Mouse (Mus musculus) heart, embryonic 14.5 days (tissue): Measurements from ENCODE around the gene Fcgr4. TPM values are rescaled to one million over a fixed set of nuclear protein-coding genes. Genes with fewer than 3 reads are reported as not detected.

Experiments used
- ATAC-seq: fragments of 200-750 bp; cut with Nextera tagmentation; 2 replicates; pipeline ENCODE4 v1.8.0; 2017; ENCODE audit warnings: low read depth, moderate TSS enrichment; ENCODE audit not compliant: insufficient number of reproducible peaks, insufficient read depth, low FRiP score
- H3K27ac ChIP-seq, 2 experiments: fragments of 200-500 bp in 1 of 2; fragments of 300-500 bp in 1 of 2; sonication (generic) in 1 of 2; replicated peaks in 1 of 2; 2 replicates each; pipeline ENCODE4 v1.5.1; 2012 to 2014; ENCODE audit warnings: low read depth in 2 of 2, low read length in 2 of 2, control low read depth in 1 of 2, mild to moderate bottlenecking in 1 of 2, mixed read lengths in 1 of 2; ENCODE audit not compliant: control insufficient read depth in 1 of 2, insufficient read depth in 1 of 2
- H3K27me3 ChIP-seq: fragments of 300-500 bp; sonication (generic); 2 replicates; pipeline ENCODE4 v1.6.1; 2014; ENCODE audit warnings: mild to moderate bottlenecking, low read length, control low read depth; ENCODE audit not compliant: control insufficient read depth, insufficient read depth
- H3K36me3 ChIP-seq: fragments of 300-500 bp; sonication (generic); 2 replicates; pipeline ENCODE4 v1.6.1; 2014; ENCODE audit warnings: mild to moderate bottlenecking, control low read depth, low read length, mixed read lengths; ENCODE audit not compliant: control insufficient read depth, insufficient read depth
- H3K4me1 ChIP-seq, 2 experiments: fragments of 200-500 bp in 1 of 2; fragments of 300-500 bp in 1 of 2; sonication (generic) in 1 of 2; 2 replicates each; pipeline ENCODE4 v1.6.1; 2012 to 2014; ENCODE audit warnings: low read length in 2 of 2, control low read depth in 1 of 2, mixed read lengths in 1 of 2; ENCODE audit not compliant: control insufficient read depth in 2 of 2, insufficient read depth in 2 of 2
- H3K4me2 ChIP-seq: fragments of 300-500 bp; sonication (generic); 2 replicates; pipeline ENCODE4 v1.6.1; 2014; ENCODE audit warnings: mild to moderate bottlenecking, low read length
- H3K4me3 ChIP-seq, 2 experiments: fragments of 200-500 bp in 1 of 2; fragments of 300-500 bp in 1 of 2; sonication (generic) in 1 of 2; 2 replicates each; pipeline ENCODE4 v1.5.1; 2012 to 2014; ENCODE audit warnings: low read length in 2 of 2, mild to moderate bottlenecking in 2 of 2, control low read depth in 1 of 2, low read depth in 1 of 2, moderate library complexity in 1 of 2; ENCODE audit not compliant: control insufficient read depth in 1 of 2, insufficient read depth in 1 of 2
- H3K9ac ChIP-seq: fragments of 300-500 bp; sonication (generic); 2 replicates; pipeline ENCODE4 v1.6.1; 2014; ENCODE audit warnings: mild to moderate bottlenecking, low read length
- H3K9me3 ChIP-seq: fragments of 300-500 bp; sonication (generic); 2 replicates; pipeline ENCODE4 v1.6.1; 2016; ENCODE audit warnings: low read length, control low read depth; ENCODE audit not compliant: control insufficient read depth
- WGBS: fragments of 180-500 bp; shearing (Covaris S2); extraction: QIAGEN DNeasy Blood & Tissue Kit; methylation state at CpG from one replicate; pipeline ENCODE4 v1.1.7; 2014; 5-methylcytosine and 5-hydroxymethylcytosine counted together
- polyA plus RNA-seq: library from polyadenylated mRNA; unstranded; fragments of >200 nt; fragmentation: Nextera tagmentation; extraction: Ambion mirVana; gene quantifications from 2 replicates; pipeline ENCODE4 v1.2.1, GENCODE M21; 2014

The Fcgr4 gene
- polyA plus RNA-seq, 1 experiment from 2014 or later, result 1.5 TPM

DNA sequence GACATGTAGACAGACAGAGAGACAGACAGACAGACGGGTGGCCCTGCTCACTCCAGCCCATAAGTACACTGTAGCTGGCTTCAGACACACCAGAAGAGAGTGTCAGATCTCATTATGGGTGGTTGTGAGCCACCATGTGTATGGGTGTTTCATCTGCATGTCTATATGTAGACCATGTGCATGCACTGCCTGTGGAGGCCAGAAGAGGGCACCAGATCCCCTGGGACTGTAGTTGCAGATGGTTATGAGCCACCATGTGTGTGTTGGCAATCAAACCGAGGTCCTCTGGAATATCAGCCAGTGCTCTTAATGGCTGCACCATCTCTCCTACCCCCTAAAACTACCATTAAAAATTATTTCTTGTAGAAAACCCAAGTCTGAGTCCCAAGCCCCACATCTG, 11.8 kb upstream of the Fcgr4 start:
- Histone ChIP-seq H3K9me3 (peaks cover 4% of the 10 kb centered on the region; the same call in 1 of the 2 replicates), H3K27ac (no peak overlapping the region), H3K4me3 (no peak overlapping the region), H3K4me2 (no peak overlapping the region), H3K4me1 (no peaks in the 10 kb centered on the region), H3K9ac (no peak overlapping the region), H3K27me3 (no peaks in the 10 kb centered on the region), H3K36me3 (no peaks in the 10 kb centered on the region)
- WGBS, result 92% methylated on average over 2 of the region's 2 CpGs
- ATAC-seq, result no peak

DNA sequence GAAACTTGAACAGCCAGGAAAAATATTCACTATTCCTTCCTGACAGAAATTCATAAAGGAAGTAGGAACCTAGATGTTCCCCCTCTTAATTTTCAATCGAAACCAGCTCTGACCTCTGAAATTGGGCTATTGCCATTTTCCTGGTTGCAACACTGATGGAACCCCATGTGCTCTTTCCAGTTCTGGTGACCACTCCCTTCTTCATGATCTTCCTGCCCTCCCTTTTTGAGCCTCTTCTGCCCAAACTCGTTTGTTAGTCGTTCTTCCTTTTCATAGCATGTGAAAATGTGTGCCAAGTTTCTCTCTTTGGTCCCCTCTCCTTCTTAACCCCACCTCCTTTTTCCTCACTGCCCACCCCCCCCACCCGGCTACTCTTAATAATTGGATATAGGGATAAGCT, 7.0 kb upstream of the Fcgr4 start:
- ATAC-seq, result no peak
- no peaks in the 10 kb centered on the region for H3K4me1 ChIP-seq
- H3K9ac ChIP-seq, result no peak overlapping the region
- H3K27ac ChIP-seq, result no peak overlapping the region
- no peaks in the 10 kb centered on the region for H3K27me3 ChIP-seq
- H3K4me2 ChIP-seq, result no peak overlapping the region
- 70% methylated on average over 4 of the region's 4 CpGs for WGBS
- H3K9me3 ChIP-seq, result peaks cover 4% of the 10 kb centered on the region; the same call in 1 of the 2 replicates
- H3K4me3 ChIP-seq, result no peak overlapping the region
- H3K36me3 ChIP-seq, result no peaks in the 10 kb centered on the region

DNA sequence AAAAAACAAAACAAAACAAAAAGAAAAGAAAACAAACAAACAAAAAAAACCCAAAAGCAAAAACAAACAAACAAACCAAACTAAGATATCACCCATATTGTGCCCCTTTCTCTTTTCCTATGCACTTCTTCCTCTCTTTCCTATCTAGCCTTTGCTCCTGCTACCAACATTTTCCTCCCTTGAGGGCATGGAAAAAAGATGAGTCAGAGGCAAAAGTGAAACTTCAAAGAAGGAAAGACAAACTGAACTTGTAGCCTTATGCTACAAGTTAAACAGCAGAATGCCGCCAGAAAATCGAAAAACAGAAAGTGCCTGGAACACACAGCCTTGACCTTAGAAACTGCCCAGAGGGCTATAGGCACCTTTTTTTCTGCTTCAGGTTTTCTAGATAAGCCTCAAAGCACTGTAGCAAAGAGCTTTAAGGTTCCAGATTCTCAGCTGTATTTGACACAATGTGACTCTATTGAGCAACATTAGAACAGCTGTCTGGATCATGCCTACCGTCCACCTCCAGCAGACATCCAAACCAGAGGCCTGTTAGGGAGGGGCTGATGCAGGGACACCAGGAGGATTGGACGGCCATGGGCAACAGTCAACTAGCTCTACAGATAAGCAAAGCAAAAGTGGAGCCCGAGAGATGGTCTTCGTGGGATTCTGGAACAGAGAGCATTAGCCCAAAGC, 1.9 kb upstream of the Fcgr4 start:
- no peak overlapping the region for H3K9ac ChIP-seq
- H3K27ac ChIP-seq, result no peak overlapping the region
- H3K36me3 ChIP-seq, result no peaks in the 10 kb centered on the region
- H3K4me1 ChIP-seq, result no peaks in the 10 kb centered on the region
- ATAC-seq, result no peak
- H3K27me3 ChIP-seq, result no peaks in the 10 kb centered on the region
- no peak overlapping the region for H3K4me2 ChIP-seq
- WGBS, result 62% methylated on average over 6 of the region's 6 CpGs
- H3K9me3 ChIP-seq, result no peaks in the 10 kb centered on the region
- no peak overlapping the region for H3K4me3 ChIP-seq

DNA sequence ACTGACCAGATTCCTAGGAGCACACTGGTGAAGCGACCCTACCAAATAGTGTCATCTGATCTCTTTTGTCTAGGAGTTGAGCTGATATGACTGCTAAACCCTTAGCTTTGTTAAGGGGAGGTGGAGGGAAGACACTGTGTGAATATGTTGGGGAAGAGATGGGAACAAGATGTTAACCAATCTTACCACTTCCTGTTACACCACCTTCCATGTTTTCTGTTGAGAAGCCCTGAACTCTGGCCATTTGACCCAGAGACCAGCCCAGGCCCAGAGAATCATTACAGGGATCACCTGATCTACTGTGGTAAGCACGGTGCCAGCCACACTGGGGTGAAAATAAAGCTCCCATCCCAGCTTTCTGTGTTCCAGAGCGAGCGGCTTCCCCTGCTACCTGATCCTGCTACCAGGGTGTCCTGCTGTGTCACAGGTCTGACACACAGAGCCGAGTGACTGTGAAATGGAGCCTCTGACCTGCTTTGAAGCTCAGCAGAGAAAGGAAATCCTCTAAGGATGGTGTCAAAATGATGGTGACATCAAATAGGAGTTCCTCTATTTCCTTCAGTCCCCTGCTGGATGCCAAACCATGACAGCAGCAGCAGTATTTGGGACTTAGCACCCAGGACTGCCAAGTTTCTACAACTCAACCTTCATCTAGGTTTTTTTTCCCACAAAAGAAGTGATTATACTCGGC, 1.1 kb upstream of the Fcgr4 start:
- Histone ChIP-seq H3K4me1 (no peaks in the 10 kb centered on the region), H3K4me3 (no peak overlapping the region), H3K36me3 (no peaks in the 10 kb centered on the region), H3K27me3 (no peaks in the 10 kb centered on the region), H3K27ac (no peak overlapping the region), H3K9ac (no peak overlapping the region), H3K9me3 (no peaks in the 10 kb centered on the region), H3K4me2 (no peak overlapping the region)
- no peak for ATAC-seq
- WGBS, result 37% methylated on average over 6 of the region's 6 CpGs

DNA sequence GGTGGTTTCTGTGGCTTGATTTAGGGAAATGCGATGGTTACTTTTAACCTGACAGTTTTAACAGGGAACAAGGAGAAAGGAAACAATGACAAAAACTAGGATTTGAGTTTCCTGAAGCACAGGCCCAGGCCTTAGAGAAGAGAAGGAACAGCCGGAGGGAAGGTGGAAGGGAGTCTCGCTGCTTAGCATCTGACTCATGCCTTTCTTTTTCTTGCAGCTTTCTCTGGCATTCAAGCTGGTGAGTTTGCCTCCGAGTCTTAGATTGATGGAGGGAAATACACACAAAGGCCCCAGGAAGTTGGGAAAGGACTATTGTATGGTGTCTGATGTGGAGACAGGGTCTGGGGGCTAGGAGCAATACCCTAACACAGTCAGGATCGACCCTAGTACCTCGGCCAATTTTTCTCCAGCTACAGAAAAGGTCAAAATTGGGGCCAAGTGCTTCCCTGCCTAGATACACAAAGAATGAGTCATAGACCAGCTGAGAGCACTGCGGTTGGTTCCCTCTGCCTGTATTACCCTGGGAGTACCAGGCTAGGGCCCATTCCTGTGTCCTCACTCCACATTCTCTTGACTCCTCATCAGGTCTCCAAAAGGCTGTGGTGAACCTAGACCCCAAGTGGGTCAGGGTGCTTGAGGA, 711 bp downstream of the Fcgr4 start:
- H3K9ac ChIP-seq, result no peak overlapping the region
- H3K27ac ChIP-seq, result no peak overlapping the region
- ATAC-seq, result no peak
- no peaks in the 10 kb centered on the region for H3K4me1 ChIP-seq
- no peak overlapping the region for H3K4me2 ChIP-seq
- WGBS, result 71% methylated on average over 7 of the region's 7 CpGs
- H3K4me3 ChIP-seq, result no peak overlapping the region
- no peaks in the 10 kb centered on the region for H3K9me3 ChIP-seq
- H3K27me3 ChIP-seq, result no peaks in the 10 kb centered on the region
- H3K36me3 ChIP-seq, result no peaks in the 10 kb centered on the region

DNA sequence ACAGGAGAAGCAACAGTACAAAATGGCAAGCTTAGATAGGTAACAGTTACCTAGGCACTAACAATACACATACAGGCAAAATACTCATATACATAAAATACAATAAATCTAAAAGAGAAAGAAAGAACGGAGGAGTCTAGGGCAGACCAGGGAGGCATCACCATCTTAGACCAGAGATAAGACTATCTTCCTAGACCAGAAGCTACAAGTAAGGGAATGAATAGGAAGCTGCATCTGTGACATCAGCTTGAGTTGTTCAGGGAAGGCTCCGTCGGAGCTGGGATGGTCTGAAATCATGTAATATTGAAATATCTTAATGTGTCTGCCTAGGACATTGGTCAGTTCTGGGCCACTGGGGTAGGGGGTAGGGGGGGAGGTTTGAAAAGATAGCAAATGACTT, 13.0 kb downstream of the Fcgr4 start:
- Histone ChIP-seq H3K4me3 (no peak overlapping the region), H3K27ac (no peak overlapping the region), H3K36me3 (no peaks in the 10 kb centered on the region), H3K27me3 (peaks cover 38% of the 10 kb centered on the region), H3K9ac (no peak overlapping the region), H3K9me3 (peaks cover 3% of the 10 kb centered on the region; the same call in 1 of the 2 replicates), H3K4me2 (no peak overlapping the region), H3K4me1 (peaks cover 0 to 3% of the 10 kb centered on the region in 2 experiments; a peak in 2 of 4 replicates)
- 74% methylated on average over 3 of the region's 3 CpGs for WGBS
- no peak for ATAC-seq

DNA sequence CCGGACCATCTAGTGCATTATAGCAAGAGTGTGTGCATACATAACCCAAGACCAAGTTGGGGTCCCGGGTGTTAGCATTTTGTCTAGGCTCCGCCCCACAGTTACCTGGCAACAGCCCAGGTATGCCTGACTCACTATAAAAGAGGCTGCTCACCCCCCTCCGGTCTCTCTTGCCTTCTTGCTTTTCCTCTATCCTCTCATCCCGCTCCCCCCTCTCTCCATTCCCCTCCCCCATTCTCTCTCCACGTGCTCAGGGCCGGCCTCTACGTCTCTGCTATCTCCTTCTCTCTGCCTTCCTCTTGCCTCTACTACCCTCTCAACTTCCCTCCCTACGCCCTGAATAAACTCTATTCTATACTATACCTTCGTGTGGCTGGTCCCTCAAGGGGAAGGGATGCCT, 14.0 kb downstream of the Fcgr4 start:
- H3K27me3 ChIP-seq, result peaks cover 38% of the 10 kb centered on the region
- H3K4me1 ChIP-seq, result peaks cover 0 to 3% of the 10 kb centered on the region in 2 experiments; a peak in 2 of 4 replicates
- peak overlapping the region; percentile 69; the same call in 1 of the 2 replicates for H3K9ac ChIP-seq
- H3K27ac ChIP-seq, result no peak overlapping the region
- no peak for ATAC-seq
- 5% methylated on average over 10 of the region's 10 CpGs for WGBS
- H3K4me2 ChIP-seq, result peak overlapping the region; percentile 98
- H3K36me3 ChIP-seq, result no peaks in the 10 kb centered on the region
- peak overlapping the region; percentile 60 to 61 for H3K4me3 ChIP-seq
- H3K9me3 ChIP-seq, result peaks cover 3% of the 10 kb centered on the region; the same call in 1 of the 2 replicates
